Mouse (Mus musculus): ENCODE measurements around the gene Aff1. TPM values are rescaled to one million over a fixed set of nuclear protein-coding genes. Genes with fewer than 3 reads are reported as not detected.

Aff1 gene
- total RNA-seq (2021): 10 to 100 TPM; 28.4 to 30.5 TPM
- long read RNA-seq, experiment 1, partial matches to known transcripts: 0 of 6 reads
- long read RNA-seq, experiment 1, other reads (novel, unspliced or antisense): 6 of 6 reads
- long read RNA-seq, experiment 2, partial matches to known transcripts: 3 of 8 reads
- long read RNA-seq, experiment 2, other reads (novel, unspliced or antisense): 5 of 8 reads

DNA sequence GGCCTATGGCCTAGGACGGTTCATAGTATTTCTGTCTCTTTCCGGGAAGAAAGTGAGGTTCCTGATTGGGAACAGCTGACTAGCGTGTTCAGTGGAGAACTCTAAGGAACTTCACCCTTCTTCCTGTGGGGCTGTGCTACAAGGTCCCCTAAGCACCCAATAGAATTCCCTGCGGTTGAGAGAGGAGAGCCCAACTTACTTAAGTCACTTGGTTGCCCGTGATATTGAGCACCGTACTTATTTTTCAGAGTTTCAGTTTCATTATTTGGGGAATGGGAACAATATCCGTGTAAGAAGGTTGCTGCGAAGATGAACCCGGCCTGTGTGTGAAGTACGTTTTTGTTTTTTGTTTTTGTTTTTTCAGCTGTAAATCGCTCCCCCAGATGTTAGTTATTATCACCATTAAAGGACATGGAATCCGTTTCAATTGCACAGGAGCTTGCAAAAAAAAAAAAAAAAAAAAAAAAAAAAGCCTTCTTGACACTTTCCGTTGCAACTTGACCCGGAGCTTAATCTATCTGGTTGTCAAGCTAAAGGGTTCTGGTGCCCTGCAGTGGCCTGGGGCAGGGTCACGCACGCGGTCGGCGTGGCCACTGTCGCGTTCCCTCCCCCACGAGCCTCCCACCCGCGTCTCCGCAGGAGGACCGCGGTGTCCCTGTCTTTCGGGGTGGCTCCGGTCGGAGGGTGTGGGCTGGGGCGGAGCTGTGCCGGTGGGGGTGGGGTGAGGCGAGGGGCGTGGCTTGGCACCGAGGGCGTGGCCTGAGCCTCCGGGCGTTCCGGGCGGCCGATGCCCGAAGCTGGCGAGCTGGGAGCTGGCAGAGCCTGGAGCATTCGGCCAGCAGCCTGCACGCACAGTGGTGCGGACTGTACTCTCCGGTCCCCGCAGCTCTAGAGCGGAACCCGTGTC lies at the start of gene Aff1:
TSS of gene Aff1 (plus strand) at position 751 of the 907 bp plus-strand sequence.
- peak; percentile 87 to 91 for DNase-seq (ENCODE audit: low spot score in 2 of 2)

DNA sequence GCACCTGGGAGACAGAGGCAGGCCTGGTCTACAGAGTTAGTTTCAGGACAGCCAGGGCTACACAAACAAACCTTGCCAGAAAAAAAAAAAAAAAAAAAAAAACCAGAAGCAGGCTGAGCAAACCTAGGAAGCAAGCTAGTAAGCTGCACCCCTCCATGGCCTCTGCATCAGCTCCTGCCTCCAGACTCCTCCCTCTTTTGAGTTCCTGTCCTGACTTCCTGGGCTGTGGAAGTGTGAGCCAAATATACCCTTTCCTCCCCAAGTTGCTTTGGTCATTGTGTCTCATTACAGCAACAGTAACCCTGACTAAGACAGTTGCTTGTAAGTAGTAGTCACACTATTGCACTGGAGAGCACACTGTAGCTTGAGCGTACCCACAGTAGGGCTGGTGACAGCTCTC lies 48.0 kb upstream of the Aff1 start:
- no peak for DNase-seq (ENCODE audit: low spot score in 2 of 2)

DNA sequence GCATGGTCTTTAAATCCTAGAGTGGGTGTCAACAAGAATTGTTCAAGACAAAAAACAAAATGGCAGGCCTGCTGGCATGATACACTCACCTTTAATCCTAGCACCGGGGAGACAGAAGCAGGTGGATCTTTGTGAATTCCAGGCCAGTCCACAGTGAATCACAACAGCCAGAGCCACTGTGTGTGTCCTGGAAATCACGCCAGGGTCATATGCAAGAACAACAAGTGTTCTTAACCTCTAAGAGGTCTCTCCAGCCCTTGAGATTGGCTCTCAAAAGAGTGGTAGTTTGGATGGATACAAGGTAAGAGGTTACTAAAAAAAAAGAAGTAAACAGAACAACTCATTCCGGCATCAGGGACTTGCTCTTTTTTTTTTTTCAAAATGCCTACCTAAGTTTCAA lies 44.9 kb upstream of the Aff1 start:
- no peak for DNase-seq (ENCODE audit: low spot score in 2 of 2)

DNA sequence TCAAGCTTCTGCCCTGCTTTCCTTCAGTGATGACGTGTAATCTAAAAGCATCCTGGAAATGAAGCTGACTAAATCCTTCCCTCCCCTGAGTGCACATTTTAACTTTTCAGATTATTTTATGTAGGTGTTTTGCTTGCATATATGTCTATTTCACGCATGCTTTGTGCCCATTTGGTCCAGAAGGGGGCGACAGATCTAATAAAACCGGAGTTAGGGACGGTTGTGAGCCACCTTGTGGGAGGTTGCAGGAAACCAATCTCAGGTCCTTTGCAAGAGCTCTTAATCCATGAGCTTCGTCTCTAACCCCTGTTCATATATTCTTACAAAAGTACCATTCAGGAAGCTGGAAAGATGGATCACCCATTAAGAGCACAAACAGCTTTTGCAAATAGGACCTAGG lies 37.9 kb upstream of the Aff1 start:
- DNase-seq (ENCODE audit: low spot score in 2 of 2): no peak

DNA sequence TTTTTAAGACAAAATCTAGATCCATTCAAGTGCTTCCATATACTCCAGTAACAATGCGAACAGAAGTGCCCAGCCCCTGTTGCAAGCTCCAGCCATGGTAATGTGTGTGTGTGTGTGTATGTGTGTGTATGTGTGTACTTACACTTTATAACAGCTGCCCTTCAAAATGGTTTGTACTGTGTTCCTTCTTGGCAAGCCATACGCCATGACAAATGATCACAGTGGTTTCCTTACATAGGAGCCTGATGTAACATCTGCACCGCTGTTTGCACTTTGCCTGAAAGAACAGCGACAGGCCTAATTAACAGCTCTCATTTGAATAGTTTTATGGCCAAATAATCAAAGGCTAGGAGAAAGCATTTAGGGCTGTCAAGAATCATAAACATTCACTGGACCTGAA lies 37.4 kb upstream of the Aff1 start:
- no peak for DNase-seq (ENCODE audit: low spot score in 2 of 2)

DNA sequence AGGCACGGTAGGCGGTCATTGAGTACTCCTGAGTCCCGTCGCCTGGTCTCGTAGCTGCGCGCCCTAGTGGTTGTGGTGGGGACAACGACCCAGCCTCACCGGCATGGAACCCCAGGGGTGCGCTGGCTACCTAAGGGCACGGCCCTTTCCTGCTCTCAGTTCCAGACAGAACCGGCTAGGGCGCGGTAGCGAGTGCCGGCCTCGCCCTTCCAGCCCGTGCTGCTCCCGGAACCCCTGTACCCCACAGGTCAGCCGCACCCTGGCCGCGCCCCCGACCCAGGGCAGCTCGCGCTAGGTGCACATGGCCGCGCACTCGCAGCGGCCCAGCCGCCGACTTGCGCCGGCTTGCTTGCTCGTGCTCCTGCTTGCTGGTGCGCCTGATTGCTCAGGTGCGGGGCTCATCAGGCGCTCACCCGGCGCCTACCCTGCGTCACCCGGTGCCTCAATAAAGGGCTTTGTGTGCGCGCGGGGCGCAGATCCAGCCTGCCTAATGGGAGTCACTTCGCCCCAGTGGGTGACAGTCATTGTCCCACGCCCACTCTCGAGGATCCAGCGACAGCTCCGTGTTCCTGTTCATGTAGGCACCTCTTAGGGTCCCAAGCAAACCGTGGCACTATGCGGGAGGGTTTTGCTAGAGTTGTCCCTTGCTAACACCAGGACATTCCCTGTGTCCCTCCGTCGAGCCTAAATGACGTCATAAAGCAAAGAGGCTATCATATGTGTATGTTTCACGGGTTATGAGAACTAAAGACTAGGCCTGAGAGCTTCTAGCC lies 36.6 kb upstream of the Aff1 start, which contains the start of gene 1700016H13Rik:
TSS of gene 1700016H13Rik (minus strand) at position 665 of the 773 bp plus-strand sequence.
- peak; percentile 43 to 64 for DNase-seq (ENCODE audit: low spot score in 2 of 2)

DNA sequence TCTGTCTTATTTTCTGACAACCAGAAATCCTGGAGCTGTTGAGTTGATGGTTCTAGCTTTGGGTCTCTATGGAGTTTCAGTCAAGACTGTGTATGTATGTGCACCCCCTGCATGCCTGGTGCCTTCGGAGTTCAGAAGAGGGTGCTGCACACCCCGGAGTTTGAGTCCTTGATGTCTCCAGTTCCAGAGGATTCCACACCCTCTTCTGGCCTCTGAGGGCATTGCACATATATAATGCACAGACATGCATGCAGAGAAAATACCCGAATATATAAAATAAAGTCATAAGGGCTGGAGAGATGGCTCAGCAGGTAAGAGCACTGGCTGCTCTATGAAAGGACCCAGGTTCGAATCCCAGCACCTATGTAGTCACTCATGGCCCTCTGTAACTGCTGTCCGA lies 33.3 kb upstream of the Aff1 start:
- DNase-seq (ENCODE audit: low spot score in 2 of 2): no peak

DNA sequence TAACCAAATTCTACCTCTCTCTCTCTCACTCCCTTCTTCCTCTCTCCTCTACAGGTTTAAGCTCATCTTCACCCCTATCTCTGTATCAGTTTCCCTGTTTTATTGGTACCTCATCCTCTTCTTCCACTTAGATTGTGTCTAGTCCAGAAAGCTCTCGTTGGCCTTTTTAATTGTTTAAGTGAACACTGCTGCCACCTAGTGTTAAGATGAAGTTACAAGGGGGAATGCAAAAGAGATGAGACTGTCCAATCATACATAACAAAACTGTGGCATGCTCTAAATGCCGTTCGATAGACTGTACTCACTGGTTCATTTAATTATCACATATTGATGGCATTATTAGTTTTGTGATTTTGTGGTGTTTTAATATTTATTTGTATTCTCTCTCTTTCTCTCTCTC lies 32.6 kb upstream of the Aff1 start:
- no peak for DNase-seq (ENCODE audit: low spot score in 2 of 2)

DNA sequence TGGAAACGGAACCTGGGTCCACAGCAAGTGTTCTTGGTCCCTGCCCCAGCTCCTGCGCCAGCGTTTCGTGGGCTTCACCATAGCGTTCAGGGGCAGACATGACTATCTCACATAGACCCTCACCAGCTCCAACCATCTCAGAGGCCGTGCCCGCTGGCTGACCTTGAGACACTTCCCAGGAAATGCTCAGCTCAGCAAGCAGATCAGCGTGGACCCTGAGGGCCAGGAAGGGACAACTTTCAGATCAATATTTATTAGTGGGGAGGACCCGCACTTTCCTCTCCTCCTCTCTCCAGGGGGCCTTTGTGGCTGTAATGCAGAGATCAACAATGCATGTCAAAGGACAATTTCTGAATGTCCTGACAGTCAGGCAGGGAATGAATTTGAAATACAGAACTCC lies 27.2 kb upstream of the Aff1 start:
- no peak for DNase-seq (ENCODE audit: low spot score in 2 of 2)

DNA sequence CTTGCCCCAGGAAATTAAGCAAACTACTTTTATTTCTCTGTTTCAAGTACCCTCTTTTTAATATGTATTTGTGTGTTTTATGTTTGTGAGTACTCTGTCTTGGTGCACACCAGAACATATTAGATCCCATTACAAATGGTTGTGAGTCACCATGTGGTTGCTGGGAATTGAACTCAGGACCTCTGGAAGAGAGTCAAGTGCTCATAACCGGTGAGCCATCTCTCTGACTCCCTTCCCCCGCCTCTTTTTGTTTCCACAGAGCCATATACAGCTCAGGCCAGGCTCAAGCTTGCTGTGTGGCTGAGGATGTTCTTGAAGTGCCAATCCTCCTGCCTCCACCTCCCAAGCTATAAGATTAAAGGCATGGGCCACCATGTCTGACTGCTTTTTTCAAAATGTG lies 26.3 kb upstream of the Aff1 start:
- no peak for DNase-seq (ENCODE audit: low spot score in 2 of 2)

DNA sequence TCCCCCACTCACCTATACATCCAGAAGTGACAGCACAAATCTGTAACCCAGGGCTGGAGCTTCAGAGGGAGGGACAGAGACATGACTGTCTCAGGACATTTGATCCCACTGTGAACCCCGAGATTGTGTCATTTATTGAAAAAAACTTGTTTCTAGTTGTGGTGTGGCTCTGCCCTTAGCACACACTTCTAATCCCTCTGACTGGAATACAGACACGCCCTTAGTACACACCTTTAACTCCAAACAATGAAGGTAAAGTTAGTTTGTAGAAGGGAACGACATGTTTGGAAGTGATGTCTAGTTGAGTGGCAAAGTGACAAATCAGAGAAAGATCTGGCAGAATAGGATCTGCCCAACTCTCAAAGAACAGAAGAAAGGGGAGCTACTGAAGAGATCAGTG lies 20.3 kb upstream of the Aff1 start:
- DNase-seq (ENCODE audit: low spot score in 2 of 2): no peak

DNA sequence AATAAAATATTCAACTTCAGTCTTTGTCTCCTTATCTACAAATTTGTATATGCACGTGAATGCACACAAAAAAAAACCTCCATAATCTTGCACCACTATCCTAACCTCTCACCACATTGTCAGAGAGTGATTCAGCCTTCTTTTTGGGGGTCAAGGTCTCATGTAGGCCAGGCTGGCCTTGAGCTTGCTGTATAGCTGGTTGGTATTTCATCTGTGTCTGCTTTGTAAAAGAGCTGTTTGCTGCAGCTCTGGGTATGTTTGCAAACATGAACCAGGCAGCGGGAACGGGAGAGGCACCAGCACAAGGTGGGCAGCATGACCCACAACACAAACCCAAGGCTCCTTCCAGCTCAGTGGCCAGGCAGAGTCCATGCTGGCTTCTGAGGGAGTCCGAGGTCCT lies 18.6 kb upstream of the Aff1 start:
- DNase-seq (ENCODE audit: low spot score in 2 of 2): no peak

DNA sequence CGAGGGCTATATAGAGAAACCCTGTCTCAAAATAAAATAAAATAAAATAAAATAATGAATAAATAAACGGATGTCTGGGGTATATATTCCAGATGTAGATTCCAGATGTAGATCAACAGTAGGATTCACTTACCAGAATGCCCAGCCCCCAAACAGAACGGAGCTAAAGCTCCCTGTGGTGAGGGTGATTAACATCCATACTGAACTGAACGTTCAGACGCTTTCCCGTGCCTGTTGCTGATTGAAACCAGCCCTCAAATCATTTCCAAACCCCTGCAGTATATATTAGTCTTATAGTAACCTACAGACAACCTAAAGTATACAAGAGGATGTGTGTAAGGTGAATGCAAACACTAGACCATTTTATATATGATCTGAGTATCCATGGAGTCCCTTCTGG lies 17.7 kb upstream of the Aff1 start:
- no peak for DNase-seq (ENCODE audit: low spot score in 2 of 2)

DNA sequence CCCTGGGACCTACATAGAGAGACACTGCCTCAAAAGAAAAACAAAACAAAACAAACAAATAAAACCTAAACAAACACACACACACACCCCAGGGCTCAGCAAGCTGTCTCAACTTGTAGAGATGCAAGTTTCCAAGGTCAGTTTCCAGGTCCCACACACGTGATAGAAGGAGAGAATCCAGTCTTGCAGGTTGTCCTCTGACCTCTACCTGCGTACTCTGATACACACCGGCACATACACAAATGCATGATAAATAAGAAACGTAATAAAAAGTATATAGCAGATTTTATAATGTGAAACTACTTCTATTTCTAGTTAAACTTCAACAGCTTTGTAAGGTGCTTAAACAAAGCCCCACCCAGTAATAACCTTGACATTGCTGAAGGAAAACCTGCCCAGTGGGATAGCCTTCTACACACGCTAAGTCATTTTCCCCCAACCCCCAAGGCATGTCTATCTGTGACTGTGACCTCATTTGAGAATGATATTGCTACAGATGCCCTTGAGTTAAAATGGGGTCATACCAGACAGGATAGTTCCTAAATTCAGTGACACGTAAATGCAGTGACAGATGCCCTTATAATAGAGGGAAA lies 15.8 kb upstream of the Aff1 start:
- no peak for DNase-seq (ENCODE audit: low spot score in 2 of 2)

DNA sequence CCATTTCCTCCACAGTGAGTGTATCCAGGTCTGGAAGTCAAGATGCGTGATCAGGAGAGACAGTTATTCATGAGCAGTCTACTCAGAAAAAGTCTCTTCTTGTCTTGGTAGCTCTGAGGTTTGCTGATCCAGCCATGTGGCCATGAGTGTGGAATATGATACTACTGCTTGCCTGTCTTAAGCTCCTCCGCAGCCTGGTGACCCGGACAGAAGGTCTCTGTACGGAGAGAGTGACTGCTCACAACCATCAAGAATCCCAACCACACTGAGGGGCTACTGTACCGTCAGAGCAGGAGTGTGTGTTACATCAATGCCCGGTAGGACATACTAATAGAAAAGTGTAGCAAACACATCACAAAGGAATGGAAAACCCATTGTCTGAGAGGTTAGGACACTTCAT lies 14.3 kb upstream of the Aff1 start:
- DNase-seq (ENCODE audit: low spot score in 2 of 2): no peak

DNA sequence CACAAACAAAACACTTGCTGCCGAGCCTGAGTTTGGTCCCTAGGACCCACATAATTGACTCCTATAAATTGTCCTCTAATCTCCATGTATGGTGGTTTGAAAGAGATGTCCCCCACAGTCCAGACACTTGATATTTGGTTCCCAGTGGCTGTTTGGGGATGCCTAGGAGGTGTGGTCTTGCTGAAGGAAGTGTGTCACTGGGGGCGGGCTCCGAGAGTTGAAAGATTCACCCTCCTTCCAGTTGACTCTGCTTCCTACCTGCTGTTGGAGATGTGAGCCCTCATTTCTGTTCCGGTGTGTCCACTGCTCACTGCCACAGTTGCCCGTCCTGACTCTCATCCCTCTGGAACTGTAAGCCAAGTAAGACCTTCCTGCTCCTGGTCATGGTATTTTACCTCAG lies 13.2 kb upstream of the Aff1 start:
- no peak for DNase-seq (ENCODE audit: low spot score in 2 of 2)

DNA sequence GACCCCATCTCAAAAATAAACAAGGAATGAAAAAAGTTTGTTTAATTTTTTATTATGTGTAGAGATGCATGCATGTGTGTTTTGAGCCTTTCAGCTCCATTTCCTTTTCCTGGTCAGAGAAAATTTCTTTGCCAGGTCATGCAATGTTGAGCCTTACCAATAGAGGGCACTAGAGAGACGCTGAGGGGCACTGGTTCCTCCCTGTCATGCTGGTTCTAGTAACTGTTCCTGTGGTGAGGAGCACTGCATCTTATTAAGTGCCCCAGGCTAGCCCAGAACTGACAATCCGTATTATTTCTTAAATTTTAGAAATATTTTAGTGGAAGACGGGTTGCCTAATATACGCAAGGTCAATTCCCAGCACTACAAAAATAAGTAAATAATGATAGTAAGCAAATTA lies 11.8 kb upstream of the Aff1 start:
- peak; percentile 39 to 60 for DNase-seq (ENCODE audit: low spot score in 2 of 2)

DNA sequence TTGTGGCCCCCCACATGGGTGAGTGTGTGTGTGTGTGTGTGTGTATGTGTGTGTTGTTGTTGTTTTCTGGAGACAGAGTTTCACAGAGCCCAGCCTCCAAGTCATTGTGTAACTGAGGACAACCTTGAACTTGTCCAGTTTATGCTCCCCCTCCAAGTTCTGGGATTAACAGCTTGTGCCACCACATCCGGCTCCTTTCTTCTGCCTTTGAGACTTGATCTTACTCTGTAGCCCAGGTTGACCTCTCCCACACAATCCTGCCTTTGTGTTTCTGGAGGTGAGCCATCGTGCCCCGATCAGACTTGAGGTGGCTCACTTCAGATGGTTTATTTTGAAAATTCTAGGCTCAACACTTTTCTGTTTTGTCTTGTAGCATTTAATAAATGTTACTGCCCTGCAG lies 10.3 kb upstream of the Aff1 start:
- no peak for DNase-seq (ENCODE audit: low spot score in 2 of 2)

DNA sequence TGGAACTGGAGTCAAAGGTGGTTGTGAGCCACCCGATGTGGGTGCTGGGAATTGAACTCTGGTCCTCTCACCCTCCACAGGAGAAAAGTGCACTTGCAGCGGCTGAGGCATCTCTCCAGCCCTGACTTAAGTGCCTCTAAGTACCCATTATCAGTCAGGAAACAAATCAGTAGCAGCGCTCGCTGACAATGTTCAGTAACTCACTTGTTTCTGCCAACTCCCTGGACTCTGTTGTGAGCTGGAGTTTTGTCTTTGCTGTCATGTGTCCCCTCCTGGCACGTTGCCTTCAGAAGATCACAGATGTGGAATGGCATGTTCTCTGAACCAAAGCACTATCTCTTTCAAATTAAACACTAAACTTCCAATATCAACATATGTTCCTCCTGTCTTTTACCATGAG lies 2.5 kb upstream of the Aff1 start:
- DNase-seq (ENCODE audit: low spot score in 2 of 2): no peak

DNA sequence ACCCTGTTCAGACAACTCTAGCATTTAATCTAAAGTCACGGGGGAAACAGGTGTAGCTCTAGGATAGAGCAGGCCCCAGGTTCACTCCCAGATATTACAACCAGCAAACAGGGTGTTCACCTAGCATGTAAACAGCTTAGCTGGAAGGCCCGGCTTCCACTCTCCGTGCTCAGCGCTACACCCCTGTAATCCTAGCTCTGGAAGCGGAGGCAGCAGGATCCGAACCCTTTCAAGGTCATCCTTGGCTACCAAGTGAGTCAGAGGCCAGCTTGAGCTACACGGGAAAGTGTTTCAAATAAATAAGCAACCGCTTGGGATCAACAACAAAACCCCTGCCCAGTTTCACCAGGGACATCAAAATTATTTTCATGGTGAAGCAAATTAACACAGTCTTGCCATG lies 2.0 kb upstream of the Aff1 start:
- no peak for DNase-seq (ENCODE audit: low spot score in 2 of 2)

DNA sequence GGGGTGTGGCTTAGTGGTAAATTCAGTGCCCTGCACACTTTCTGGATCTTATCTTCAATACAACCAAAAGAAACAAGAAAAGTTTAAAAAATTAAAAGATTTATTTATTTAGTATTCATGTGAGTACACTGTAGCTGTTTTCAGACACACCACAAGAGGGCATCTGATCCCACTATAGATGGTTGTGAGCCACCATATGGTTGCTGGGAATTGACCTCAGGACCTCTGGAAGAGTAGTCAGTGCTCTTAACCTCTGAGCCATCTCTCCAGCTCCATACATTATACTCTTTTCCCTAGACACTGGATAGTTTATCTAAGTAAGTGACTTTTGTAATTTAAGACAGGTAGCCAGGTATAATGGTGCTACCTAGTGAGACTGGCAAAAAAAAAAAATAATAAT lies 1.0 kb upstream of the Aff1 start:
- no peak for DNase-seq (ENCODE audit: low spot score in 2 of 2)

All from gastrocnemius, postnatal 4 days (tissue).